Mouse (Mus musculus): ENCODE data around the gene Elmo1.

Elmo1 gene

GRCm38 (mm10) chr13:20318615-20319219 is 228.3 kb downstream of the Elmo1 start:
- DNase-seq (ENCODE audit: low spot score in 2 of 2): no peak

GRCm38 (mm10) chr13:20320232-20320631 is 229.8 kb downstream of the Elmo1 start:
- DNase-seq (ENCODE audit: low spot score in 2 of 2): no peak

- no peak for DNase-seq (ENCODE audit: low spot score in 2 of 2)
Observed at GRCm38 (mm10) chr13:20323478-20323877, 233.1 kb downstream of the Elmo1 start.

GRCm38 (mm10) chr13:20327064-20327463 is 236.7 kb downstream of the Elmo1 start:
- DNase-seq (ENCODE audit: low spot score in 2 of 2): no peak

DNA sequence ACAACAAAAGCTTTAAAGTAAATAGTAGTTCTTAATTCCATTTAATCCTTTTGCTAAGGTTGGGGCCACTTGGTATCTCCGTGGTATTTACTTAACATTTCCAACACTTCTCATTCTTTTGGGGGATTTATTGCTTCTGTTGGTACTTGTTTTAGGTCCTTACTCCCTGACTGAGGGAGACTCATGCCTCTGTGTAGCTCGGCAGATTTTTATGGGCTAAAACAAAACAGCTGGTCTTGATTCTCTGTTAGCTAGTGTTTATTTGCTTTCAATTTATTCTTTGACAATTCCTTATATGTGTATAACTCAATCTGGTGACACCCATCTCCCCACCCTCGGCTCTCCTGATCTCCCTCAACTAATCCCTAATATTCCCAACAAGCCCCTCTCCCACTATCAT is 237.6 kb downstream of the Elmo1 start:
- no peak for DNase-seq (ENCODE audit: low spot score in 2 of 2)

DNA sequence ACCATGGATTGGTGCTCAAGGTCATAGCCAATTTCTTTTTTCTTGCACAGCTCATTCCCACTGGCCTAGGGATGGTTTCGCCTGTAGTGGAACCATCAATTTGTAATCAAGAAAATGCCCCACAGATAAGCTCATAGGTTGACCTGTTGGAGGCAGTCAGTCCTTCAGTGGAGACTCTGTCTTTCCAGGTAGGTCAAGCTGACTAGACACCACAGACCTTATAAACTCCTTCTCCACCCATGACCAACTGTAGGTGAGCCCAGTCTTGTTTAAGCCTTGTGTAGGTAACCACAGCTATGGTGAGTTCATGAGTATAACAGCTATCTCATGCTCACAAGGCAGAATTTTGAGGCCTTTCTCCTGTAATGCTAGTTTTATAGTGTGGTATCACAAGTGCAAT is 238.3 kb downstream of the Elmo1 start:
- no peak for DNase-seq (ENCODE audit: low spot score in 2 of 2)

DNA sequence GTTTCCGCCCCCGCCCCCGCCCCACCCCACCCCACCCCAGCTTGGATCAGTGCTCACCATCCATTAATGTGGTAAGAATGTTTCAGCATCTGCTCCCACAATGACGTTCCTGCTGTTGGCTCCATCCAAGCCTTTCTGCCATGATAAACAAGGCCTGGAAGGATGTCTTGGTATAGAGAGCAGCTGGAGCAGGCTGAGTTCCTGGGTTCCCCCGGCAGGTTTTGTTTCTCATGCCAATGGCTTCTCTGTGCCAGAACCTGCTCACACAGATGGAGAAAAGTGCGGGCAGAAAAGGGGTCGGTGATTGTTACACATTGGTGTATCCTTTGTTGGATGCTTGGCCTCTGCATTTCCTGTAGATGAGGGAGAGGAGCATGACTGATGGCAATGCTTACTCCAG is 240.6 kb downstream of the Elmo1 start:
- DNase-seq (ENCODE audit: low spot score in 2 of 2): no peak

DNA sequence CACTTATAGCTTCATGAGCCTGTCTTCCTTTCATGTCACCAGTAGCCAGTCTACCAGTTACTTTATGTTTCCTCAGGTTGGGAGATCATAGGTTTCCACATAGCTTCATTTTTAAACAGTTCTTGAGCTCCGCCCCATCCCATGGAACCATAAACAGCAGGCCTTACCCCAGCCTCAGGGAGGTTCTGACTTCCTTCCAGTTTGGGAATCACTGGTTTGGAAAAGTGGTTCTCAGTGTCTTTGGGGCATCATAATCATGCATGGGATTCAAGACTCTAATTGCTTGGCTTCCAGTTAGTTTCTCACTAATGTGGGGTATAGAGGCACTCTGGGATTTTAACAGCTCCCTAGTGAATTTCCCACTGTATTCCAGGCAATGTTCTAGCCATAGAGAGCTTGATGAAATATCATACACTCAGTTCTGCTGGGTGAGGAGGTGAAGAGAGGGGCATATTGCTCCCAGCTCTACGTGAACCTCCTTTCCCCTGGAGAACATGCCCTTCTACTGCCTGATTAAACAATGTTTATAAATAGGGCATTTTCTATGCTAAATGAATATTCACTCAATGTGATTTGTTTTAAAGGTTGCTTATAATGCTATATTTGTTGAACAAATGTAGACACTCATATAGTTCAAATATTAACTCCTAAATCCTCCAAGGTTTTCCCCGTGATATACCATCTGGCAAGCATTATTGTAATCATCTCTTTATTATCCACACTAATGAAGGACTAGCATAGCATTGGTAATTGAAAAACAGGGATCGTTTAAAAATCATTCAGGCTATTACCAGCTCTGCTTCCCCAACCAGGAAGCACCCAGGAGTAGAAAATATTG is 244.9 kb downstream of the Elmo1 start:
- no peak for DNase-seq (ENCODE audit: low spot score in 2 of 2)

GRCm38 (mm10) chr13:20335889-20336497 is 245.6 kb downstream of the Elmo1 start:
- DNase-seq (ENCODE audit: low spot score in 2 of 2): no peak

- DNase-seq (ENCODE audit: low spot score in 2 of 2): no peak
Observed at GRCm38 (mm10) chr13:20342881-20343280, 252.5 kb downstream of the Elmo1 start.

DNA sequence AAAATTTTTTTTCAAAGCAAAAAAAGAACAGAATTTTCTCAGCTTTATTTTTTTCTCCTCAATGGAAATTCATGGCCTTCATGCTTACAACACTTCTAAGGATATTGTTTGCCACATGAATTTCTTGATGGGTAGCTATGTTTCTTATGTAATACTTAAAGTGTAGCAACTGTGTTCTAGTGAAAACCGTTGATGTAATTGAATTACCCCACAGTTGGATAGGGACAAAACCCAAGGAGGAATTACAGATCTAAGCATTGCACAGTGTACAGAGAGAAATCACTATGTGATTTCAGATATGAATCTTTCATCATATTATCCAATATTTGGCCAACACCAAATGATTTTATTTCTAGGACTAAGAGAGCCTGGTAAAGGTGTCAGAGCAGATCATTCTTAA is 259.4 kb downstream of the Elmo1 start:
- no peak for DNase-seq (ENCODE audit: low spot score in 2 of 2)

- no peak for DNase-seq (ENCODE audit: low spot score in 2 of 2)
Observed at GRCm38 (mm10) chr13:20352631-20353030, 262.2 kb downstream of the Elmo1 start.

- no peak for DNase-seq (ENCODE audit: low spot score in 2 of 2)
Observed at GRCm38 (mm10) chr13:20353862-20354603, 263.6 kb downstream of the Elmo1 start.

- no peak for DNase-seq (ENCODE audit: low spot score in 2 of 2)
Observed at GRCm38 (mm10) chr13:20354604-20354999, 264.2 kb downstream of the Elmo1 start.

GRCm38 (mm10) chr13:20362541-20362940 is 272.1 kb downstream of the Elmo1 start:
- no peak for DNase-seq (ENCODE audit: low spot score in 2 of 2)

DNA sequence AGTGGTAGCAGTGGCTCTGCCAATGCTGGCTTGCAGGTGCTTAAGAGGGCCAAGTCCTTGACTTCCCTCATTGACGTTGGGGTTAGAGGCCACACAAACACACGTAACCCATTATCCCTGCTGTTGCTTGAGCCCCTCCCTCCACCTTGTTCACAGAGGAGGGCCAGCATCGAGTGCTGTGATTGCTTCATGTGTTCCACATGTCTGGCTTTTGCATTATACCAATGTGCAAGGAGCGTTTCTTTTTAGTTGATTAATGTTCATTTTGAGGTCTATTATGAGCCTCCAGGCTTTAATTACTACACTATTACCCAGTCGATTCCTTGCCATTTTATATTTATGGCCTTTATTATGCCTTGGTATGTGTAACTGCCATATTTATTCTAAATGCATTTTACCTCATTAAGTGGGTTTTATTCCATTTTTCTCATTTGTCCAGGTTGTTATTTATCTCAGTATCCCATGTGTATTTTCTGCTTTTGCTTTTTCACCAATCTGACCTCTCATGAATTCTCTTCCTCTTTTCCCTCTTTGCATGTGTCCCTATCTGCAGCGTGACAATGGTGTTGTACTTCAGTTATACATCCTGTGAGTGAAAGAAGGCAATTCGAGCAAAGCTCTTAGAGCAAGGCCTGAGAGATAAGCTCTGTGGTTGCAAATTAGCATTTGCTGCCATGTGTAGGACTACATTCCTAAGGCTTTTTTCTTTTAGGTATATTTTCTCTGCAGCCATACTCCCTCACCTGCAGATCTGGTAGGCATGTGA is 275.6 kb downstream of the Elmo1 start:
- DNase-seq (ENCODE audit: low spot score in 2 of 2): no peak

- DNase-seq (ENCODE audit: low spot score in 2 of 2): no peak
Observed at GRCm38 (mm10) chr13:20370036-20370802, 279.8 kb downstream of the Elmo1 start.

GRCm38 (mm10) chr13:20371501-20371900 is 281.1 kb downstream of the Elmo1 start:
- DNase-seq (ENCODE audit: low spot score in 2 of 2): peak in 1 of 2 experiments; percentile 45

GRCm38 (mm10) chr13:20372335-20372734 is 281.9 kb downstream of the Elmo1 start:
- DNase-seq (ENCODE audit: low spot score in 2 of 2): no peak

GRCm38 (mm10) chr13:20378869-20379268 is 288.5 kb downstream of the Elmo1 start:
- no peak for DNase-seq (ENCODE audit: low spot score in 2 of 2)

- no peak for DNase-seq (ENCODE audit: low spot score in 2 of 2)
Observed at GRCm38 (mm10) chr13:20383875-20384274, 293.5 kb downstream of the Elmo1 start.
